Mouse (Mus musculus): ENCODE data around the gene Camkmt. TPM values are rescaled to one million over a fixed set of nuclear protein-coding genes. Genes with fewer than 3 reads are reported as not detected.

The Camkmt gene
- polyA plus RNA-seq, 1 experiment, result 3.6 TPM

DNA sequence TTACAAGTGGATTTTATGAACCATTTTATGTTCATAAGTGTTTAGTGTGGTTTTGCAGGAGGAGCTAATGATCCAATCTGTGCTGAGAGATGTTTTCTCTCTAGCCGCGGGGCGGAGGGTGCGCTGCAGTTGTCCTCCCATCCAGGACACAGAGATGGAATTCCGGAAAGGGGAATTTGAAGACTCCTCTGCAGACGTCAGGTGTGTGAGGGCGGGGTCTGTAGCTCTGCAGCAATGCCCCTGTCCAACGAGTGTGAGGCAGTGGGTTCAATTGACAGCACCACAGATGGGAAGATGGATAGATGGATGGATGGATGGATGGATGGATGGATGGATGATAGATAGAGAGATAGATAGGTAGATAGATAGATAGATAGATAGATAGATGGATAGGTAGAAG, 70.4 kb downstream of the Camkmt start:
- TF ChIP-seq CTCF (conservative IDR thresholded peaks at IDR 0.05; ENCODE audit: insufficient read depth, insufficient read length, low read depth, low read length) (no peak), POLR2A (IDR thresholded peaks at IDR 0.05; ENCODE audit: low read depth, low read length) (no peak)
- H3K4me3 ChIP-seq (ENCODE audit: insufficient read depth, low read depth, low read length), result no peak overlapping the region
- H3K4me1 ChIP-seq (ENCODE audit: control insufficient read depth, insufficient read depth, low read length), result peaks cover 2% of the 10 kb centered on the region; the same call in 1 of the 2 replicates
- no peaks in the 10 kb centered on the region for H3K36me3 ChIP-seq (ENCODE audit: control insufficient read depth, insufficient read depth, low read length)
- DNase-seq, result no peak
- H3K27ac ChIP-seq (ENCODE audit: insufficient read depth, low read depth, low read length), result no peak overlapping the region
- WGBS, result 93% methylated on average over 8 of the region's 8 CpGs
- no peaks in the 10 kb centered on the region for H3K27me3 ChIP-seq (replicated peaks; ENCODE audit: control insufficient read depth, insufficient read depth, low read length)

GRCm38 (mm10) chr17:85162569-85163271, 72.4 kb downstream of the Camkmt start:
- no peak for TF ChIP-seq POLR2A (IDR thresholded peaks at IDR 0.05; ENCODE audit: low read depth, low read length)
- TF ChIP-seq CTCF (conservative IDR thresholded peaks at IDR 0.05; ENCODE audit: insufficient read depth, insufficient read length, low read depth, low read length), result no peak
- Histone ChIP-seq H3K4me1 (ENCODE audit: control insufficient read depth, insufficient read depth, low read length) (peaks cover 2% of the 10 kb centered on the region; the same call in 1 of the 2 replicates), H3K27me3 (replicated peaks; ENCODE audit: control insufficient read depth, insufficient read depth, low read length) (no peaks in the 10 kb centered on the region), H3K4me3 (ENCODE audit: insufficient read depth, low read depth, low read length) (no peak overlapping the region), H3K27ac (ENCODE audit: insufficient read depth, low read depth, low read length) (0 out of 2 replicates have a peak overlapping the region, but pooled peaks have one; percentile 20), H3K36me3 (ENCODE audit: control insufficient read depth, insufficient read depth, low read length) (no peaks in the 10 kb centered on the region)
- WGBS, result 81% methylated on average over 7 of the region's 7 CpGs
- DNase-seq, result no peak

DNA sequence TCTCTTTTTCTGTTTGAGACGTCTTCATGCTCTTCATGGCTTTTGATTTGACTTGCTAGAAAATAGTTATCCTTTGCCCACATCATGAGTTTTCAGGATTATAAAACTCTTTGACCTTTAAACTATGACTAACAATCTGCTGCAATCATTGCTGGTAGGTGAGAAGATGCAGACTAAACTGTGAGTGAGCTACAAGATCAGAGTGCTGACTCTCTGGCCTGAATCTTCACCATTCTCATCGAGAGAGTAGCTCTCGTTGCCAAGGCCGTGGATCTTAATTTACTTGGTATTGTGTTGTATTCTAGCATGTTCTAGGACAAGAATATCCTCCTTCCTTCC, 72.9 kb downstream of the Camkmt start:
- Histone ChIP-seq H3K27me3 (replicated peaks; ENCODE audit: control insufficient read depth, insufficient read depth, low read length) (no peaks in the 10 kb centered on the region), H3K36me3 (ENCODE audit: control insufficient read depth, insufficient read depth, low read length) (no peaks in the 10 kb centered on the region), H3K4me1 (ENCODE audit: control insufficient read depth, insufficient read depth, low read length) (peaks cover 2% of the 10 kb centered on the region; the same call in 1 of the 2 replicates), H3K27ac (ENCODE audit: insufficient read depth, low read depth, low read length) (no peak overlapping the region), H3K4me3 (ENCODE audit: insufficient read depth, low read depth, low read length) (no peak overlapping the region)
- DNase-seq, result peak; percentile 58
- no peak for TF ChIP-seq POLR2A (IDR thresholded peaks at IDR 0.05; ENCODE audit: low read depth, low read length)
- TF ChIP-seq CTCF (conservative IDR thresholded peaks at IDR 0.05; ENCODE audit: insufficient read depth, insufficient read length, low read depth, low read length), result no peak
- WGBS, result 54% methylated on average over 4 of the region's 4 CpGs

DNA sequence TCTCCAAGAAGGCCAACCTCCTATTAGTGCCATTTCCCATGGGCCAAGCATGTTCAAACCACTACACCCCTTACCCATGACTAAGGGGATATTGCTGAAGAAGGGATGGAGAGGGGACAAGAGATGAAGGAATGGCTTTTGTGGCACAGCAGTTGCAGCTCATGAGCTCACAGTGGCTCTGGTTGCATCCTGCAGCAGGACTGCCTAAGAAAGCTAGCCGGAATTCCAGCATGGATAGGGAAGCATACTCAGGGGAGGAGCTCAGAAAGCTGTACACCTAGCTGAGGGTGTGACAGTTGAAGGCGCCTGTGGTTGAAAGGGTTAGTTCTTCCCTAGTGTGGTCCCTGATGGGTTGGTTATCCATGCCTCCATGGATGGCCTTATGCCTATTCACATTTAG, 78.4 kb downstream of the Camkmt start:
- Histone ChIP-seq H3K4me1 (ENCODE audit: control insufficient read depth, insufficient read depth, low read length) (no peaks in the 10 kb centered on the region), H3K27me3 (replicated peaks; ENCODE audit: control insufficient read depth, insufficient read depth, low read length) (no peaks in the 10 kb centered on the region), H3K36me3 (ENCODE audit: control insufficient read depth, insufficient read depth, low read length) (no peaks in the 10 kb centered on the region), H3K27ac (ENCODE audit: insufficient read depth, low read depth, low read length) (no peak overlapping the region), H3K4me3 (ENCODE audit: insufficient read depth, low read depth, low read length) (no peak overlapping the region)
- no peak for DNase-seq
- WGBS, result 92% methylated on average over 2 of the region's 2 CpGs
- TF ChIP-seq CTCF (conservative IDR thresholded peaks at IDR 0.05; ENCODE audit: insufficient read depth, insufficient read length, low read depth, low read length), result no peak
- no peak for TF ChIP-seq POLR2A (IDR thresholded peaks at IDR 0.05; ENCODE audit: low read depth, low read length)

DNA sequence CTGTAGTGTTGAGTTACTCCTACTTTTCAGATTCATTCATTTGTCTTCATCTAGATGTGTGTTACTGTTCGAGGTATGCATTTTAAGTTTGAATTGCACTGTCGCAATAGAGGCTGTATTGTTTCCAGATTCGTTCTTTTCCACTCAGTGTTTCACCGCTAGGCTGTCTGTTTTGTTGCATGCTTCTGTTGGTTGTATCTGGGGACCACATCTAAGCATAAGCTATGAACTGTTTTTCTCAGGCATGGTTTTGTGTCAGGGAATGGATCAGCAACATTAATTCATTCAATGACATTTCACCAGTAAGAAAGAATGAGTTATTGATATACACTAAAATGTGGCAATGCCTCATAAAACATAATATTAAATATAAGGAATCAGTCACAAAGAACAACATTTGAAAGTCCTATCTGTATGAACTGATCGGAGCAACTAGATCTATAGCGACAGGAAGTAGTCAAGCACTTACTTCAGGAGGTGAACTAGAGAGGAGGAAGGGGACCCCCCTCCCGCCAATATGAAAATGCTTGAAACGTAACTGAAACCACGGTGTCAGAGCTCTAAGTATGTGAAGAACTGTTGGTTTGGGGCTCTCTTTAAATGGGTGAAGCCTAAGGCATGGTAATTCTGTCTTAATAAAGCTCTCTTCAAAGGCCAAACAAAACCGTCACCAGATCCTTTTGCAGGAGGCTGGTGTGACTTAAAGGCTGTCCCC, 80.3 kb downstream of the Camkmt start:
- no peak for TF ChIP-seq POLR2A (IDR thresholded peaks at IDR 0.05; ENCODE audit: low read depth, low read length)
- TF ChIP-seq CTCF (conservative IDR thresholded peaks at IDR 0.05; ENCODE audit: insufficient read depth, insufficient read length, low read depth, low read length), result no peak
- Histone ChIP-seq H3K36me3 (ENCODE audit: control insufficient read depth, insufficient read depth, low read length) (no peaks in the 10 kb centered on the region), H3K27ac (ENCODE audit: insufficient read depth, low read depth, low read length) (no peak overlapping the region), H3K4me1 (ENCODE audit: control insufficient read depth, insufficient read depth, low read length) (no peaks in the 10 kb centered on the region), H3K27me3 (replicated peaks; ENCODE audit: control insufficient read depth, insufficient read depth, low read length) (no peaks in the 10 kb centered on the region), H3K4me3 (ENCODE audit: insufficient read depth, low read depth, low read length) (no peak overlapping the region)
- no peak for DNase-seq
- WGBS, result 84% methylated on average over 10 of the region's 10 CpGs

GRCm38 (mm10) chr17:85171951-85172350, 81.6 kb downstream of the Camkmt start:
- H3K27me3 ChIP-seq (replicated peaks; ENCODE audit: control insufficient read depth, insufficient read depth, low read length), result no peaks in the 10 kb centered on the region
- DNase-seq, result no peak
- H3K4me1 ChIP-seq (ENCODE audit: control insufficient read depth, insufficient read depth, low read length), result no peaks in the 10 kb centered on the region
- 48% methylated on average over 4 of the region's 4 CpGs for WGBS
- no peaks in the 10 kb centered on the region for H3K36me3 ChIP-seq (ENCODE audit: control insufficient read depth, insufficient read depth, low read length)
- H3K4me3 ChIP-seq (ENCODE audit: insufficient read depth, low read depth, low read length), result no peak overlapping the region
- TF ChIP-seq CTCF (conservative IDR thresholded peaks at IDR 0.05; ENCODE audit: insufficient read depth, insufficient read length, low read depth, low read length) (no peak), POLR2A (IDR thresholded peaks at IDR 0.05; ENCODE audit: low read depth, low read length) (no peak)
- no peak overlapping the region for H3K27ac ChIP-seq (ENCODE audit: insufficient read depth, low read depth, low read length)

DNA sequence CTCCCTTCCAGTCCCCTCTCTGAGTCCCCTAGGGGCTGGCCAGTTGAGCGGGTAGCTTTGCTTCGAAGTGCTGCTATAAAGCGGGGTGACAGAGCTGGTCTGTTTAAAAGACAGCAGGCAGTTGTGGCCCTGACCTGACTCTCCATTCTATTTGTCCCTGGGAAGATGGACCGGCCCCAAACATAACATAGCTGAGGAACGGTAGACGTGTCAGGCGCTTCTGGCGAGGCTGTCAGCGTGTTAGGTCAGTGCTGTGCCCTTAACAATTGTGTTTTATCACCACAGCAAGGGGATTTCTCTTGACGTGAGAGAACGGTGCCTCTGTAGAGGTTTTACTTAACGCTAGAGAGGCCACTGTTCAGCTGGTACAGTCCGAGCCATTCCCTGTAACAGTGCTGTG, 86.9 kb downstream of the Camkmt start:
- Histone ChIP-seq H3K27me3 (replicated peaks; ENCODE audit: control insufficient read depth, insufficient read depth, low read length) (no peaks in the 10 kb centered on the region), H3K36me3 (ENCODE audit: control insufficient read depth, insufficient read depth, low read length) (no peaks in the 10 kb centered on the region), H3K4me1 (ENCODE audit: control insufficient read depth, insufficient read depth, low read length) (no peaks in the 10 kb centered on the region), H3K4me3 (ENCODE audit: insufficient read depth, low read depth, low read length) (no peak overlapping the region), H3K27ac (ENCODE audit: insufficient read depth, low read depth, low read length) (no peak overlapping the region)
- TF ChIP-seq POLR2A (IDR thresholded peaks at IDR 0.05; ENCODE audit: low read depth, low read length) (no peak), CTCF (conservative IDR thresholded peaks at IDR 0.05; ENCODE audit: insufficient read depth, insufficient read length, low read depth, low read length) (no peak)
- DNase-seq, result no peak
- 39% methylated on average over 13 of the region's 13 CpGs for WGBS
